Mouse (Mus musculus) thymus, adult 2 months (tissue): ENCODE results near the gene Sdc4.

Experiments
- CTCF ChIP-seq: fragments of 200-500 bp; IDR thresholded peaks from 2 replicates; pipeline ENCODE4 v1.5.1; 2012; ENCODE audit warnings: mild to moderate bottlenecking, control low read depth, low read length, moderate library complexity, borderline replicate concordance; ENCODE audit not compliant: control insufficient read depth, poor library complexity, insufficient read depth; ENCODE audit errors: extremely low read depth
- POLR2A ChIP-seq: fragments of 200-500 bp; IDR thresholded peaks from 2 replicates; pipeline ENCODE4 v1.6.1; 2012; ENCODE audit warnings: mild to moderate bottlenecking, low read length, control low read depth, moderate library complexity; ENCODE audit not compliant: control insufficient read depth, poor library complexity, insufficient read depth; ENCODE audit errors: extremely low read depth

- no peak for TF ChIP-seq CTCF
- no peak for TF ChIP-seq POLR2A
Observed at GRCm38 (mm10) chr2:164441731-164442130, 2.0 kb downstream of the Sdc4 start.
